Mouse (Mus musculus): ENCODE results near the gene Lurap1l. TPM values are rescaled to one million over a fixed set of nuclear protein-coding genes. Genes with fewer than 3 reads are reported as not detected.

Lurap1l gene
- polyA plus RNA-seq, 1 experiment, result not detected

DNA sequence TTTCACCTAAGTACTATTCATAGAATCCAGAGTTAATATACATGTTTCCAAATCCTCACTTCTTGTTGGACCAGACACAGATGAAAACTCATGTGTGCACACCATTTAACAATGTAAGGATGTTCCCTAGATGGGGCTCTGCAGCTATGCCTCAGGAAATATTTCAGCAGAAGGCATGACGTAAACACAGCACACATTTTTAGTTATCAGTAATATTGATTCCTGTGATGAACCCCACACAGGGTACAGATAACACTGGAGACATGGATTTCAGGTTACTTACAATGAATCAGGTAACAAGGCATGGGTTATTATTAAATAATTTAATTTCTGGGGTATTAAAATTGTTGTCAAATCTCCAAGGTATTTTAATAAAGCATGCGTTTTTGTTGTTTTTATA, 12.2 kb downstream of the Lurap1l start:
- no peak overlapping the region for H3K27ac ChIP-seq (ENCODE audit: insufficient read depth, low read depth, low read length)
- 95% methylated on average over 2 of the region's 2 CpGs for WGBS
- TF ChIP-seq POLR2A (IDR thresholded peaks at IDR 0.05; ENCODE audit: insufficient read depth, low read depth, low read length) (no peak), CTCF (IDR thresholded peaks at IDR 0.05; ENCODE audit: insufficient read depth, low read depth, low read length) (no peak)

DNA sequence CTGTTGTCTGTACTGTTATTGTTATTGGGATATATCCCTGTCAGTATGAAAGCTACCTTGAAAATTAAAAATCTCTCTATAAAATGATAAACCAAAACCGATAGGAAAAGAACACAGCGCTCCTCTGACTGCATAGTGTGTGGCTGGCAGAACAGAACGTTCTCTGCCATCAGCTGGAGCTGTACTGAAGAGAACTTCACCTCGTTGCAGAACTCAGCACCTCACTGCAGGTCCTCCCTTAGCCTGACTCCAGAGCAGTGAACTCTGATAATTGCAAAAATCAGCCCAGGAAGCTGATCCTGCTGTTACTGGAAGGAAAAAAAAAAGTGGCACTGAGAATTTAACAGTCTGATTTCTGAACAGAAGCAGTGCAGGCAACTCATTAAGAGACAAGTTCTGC, 14.4 kb downstream of the Lurap1l start:
- 68% methylated on average over 4 of the region's 4 CpGs for WGBS
- 0 out of 2 replicates have a peak, but pooled peaks cover 2% of the 10 kb centered on the region for H3K4me1 ChIP-seq (ENCODE audit: control insufficient read depth, insufficient read depth, low read length)
- H3K4me3 ChIP-seq (ENCODE audit: insufficient read depth, low read depth, low read length), result no peak overlapping the region
- H3K27ac ChIP-seq (ENCODE audit: insufficient read depth, low read depth, low read length), result no peak overlapping the region
- no peak for TF ChIP-seq CTCF (IDR thresholded peaks at IDR 0.05; ENCODE audit: insufficient read depth, low read depth, low read length)
- no peak for TF ChIP-seq POLR2A (IDR thresholded peaks at IDR 0.05; ENCODE audit: insufficient read depth, low read depth, low read length)

More for the DNA sequence above, 12.2 kb downstream of the Lurap1l start:
- Histone ChIP-seq H3K4me3 (ENCODE audit: insufficient read depth, low read depth, low read length) (no peak overlapping the region), H3K4me1 (ENCODE audit: control insufficient read depth, insufficient read depth, low read length) (0 out of 2 replicates have a peak, but pooled peaks cover 2% of the 10 kb centered on the region)

DNA sequence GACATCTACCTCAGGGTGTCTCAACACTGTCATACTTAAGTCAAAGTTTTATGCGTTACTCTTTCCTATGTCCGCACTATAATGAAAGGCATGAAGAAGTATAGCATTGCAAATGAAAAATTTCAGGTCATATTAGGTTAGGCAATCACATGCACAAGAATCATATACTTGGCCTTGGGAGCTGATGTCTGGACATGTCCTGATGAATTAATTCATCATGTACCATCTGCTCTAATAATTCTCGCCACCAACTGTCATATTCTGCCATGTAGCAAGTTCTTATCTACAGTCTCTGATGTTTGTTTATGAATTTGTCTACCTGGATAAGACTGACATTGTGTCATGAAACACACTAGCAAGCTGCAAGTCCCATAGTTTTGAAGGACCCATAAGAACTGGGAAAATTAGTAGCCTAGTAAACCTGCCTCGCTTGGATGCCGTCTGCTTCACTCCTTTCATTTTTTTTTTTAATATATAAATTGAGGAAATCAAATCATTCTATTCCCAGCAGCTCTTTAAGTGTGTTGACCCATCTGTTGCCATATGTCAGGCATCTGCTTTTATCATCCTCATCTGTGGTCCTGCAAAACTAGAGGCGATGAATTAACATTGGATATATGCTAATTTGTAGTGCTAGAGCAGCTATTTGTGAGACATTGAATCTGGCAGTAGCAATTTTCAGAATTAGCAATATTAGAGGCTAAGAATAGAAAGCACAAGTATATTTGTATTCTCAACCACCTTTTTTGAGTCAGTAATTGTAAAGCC, 15.5 kb downstream of the Lurap1l start:
- Histone ChIP-seq H3K4me1 (ENCODE audit: control insufficient read depth, insufficient read depth, low read length) (0 out of 2 replicates have a peak, but pooled peaks cover 2% of the 10 kb centered on the region), H3K4me3 (ENCODE audit: insufficient read depth, low read depth, low read length) (no peak overlapping the region), H3K27ac (ENCODE audit: insufficient read depth, low read depth, low read length) (no peak overlapping the region)
- WGBS, result 77% methylated on average over 6 of the region's 6 CpGs
- TF ChIP-seq CTCF (IDR thresholded peaks at IDR 0.05; ENCODE audit: insufficient read depth, low read depth, low read length), result no peak
- TF ChIP-seq POLR2A (IDR thresholded peaks at IDR 0.05; ENCODE audit: insufficient read depth, low read depth, low read length), result no peak

DNA sequence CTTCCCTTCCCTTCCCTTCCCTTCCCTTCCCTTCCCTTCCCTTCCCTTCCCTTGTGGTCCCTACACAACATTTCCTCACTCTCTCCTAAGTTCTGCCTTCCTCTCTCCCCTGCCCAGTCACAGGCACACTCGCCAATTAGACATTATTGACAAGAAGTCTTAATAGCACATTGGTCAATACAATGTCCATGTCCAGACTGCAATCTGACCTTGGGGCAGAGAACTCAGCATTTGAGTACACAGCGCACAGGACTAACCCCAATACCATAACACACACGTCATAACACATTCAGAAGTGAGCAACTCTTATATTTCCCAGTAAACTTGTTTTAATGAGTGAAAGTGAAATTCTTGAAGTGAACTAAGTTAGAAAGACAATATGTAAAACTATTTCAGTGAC, 24.3 kb downstream of the Lurap1l start:
- H3K27ac ChIP-seq (ENCODE audit: insufficient read depth, low read depth, low read length), result no peak overlapping the region
- H3K4me3 ChIP-seq (ENCODE audit: insufficient read depth, low read depth, low read length), result no peak overlapping the region
- H3K4me1 ChIP-seq (ENCODE audit: control insufficient read depth, insufficient read depth, low read length), result peaks cover 5% of the 10 kb centered on the region; the same call in 1 of the 2 replicates
- TF ChIP-seq POLR2A (IDR thresholded peaks at IDR 0.05; ENCODE audit: insufficient read depth, low read depth, low read length) (no peak), CTCF (IDR thresholded peaks at IDR 0.05; ENCODE audit: insufficient read depth, low read depth, low read length) (no peak)
- WGBS, result 96% methylated on average over 3 of the region's 3 CpGs

DNA sequence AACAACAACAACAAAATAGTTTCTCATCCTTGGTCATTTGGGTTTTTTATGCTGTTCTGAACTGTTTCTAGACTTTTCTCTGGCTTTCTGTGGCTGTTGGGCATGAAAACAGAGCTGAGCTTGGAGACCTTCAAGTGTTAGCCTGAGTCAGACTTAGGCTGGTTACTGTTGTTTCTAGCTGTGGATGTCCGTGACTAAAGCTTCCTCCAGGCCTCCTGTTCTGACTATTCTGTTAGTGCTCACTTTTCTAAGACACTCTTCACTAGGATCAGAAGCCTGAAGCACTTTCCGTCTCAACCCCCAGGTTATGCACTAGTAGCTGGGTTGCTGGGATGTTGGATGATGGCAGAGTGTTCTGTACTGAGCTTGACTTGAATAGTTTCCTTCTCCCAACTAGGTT, 28.7 kb downstream of the Lurap1l start:
- TF ChIP-seq CTCF (IDR thresholded peaks at IDR 0.05; ENCODE audit: insufficient read depth, low read depth, low read length) (no peak), POLR2A (IDR thresholded peaks at IDR 0.05; ENCODE audit: insufficient read depth, low read depth, low read length) (no peak)
- Histone ChIP-seq H3K4me1 (ENCODE audit: control insufficient read depth, insufficient read depth, low read length) (no peaks in the 10 kb centered on the region), H3K27ac (ENCODE audit: insufficient read depth, low read depth, low read length) (no peak overlapping the region), H3K4me3 (ENCODE audit: insufficient read depth, low read depth, low read length) (no peak overlapping the region)
- 82% methylated on average over 2 of the region's 2 CpGs for WGBS

DNA sequence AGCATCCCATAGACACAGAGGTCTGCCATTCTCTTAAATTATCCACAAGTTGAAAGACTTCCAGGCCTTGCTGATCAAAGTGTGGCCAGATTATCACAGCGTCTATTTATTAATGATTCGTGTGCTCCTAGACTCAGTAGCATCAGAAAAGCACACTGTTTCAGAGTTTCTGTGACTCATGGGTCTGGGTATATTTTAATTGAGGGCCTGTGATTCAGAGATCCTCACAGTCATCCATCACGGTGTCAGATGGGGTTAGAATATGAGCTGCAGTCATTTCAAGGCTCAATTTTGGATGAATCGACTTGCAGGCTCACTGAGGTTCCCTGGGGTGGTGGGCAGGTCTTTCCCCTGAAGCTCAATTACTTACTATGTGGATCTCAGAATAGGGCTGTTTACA, 30.5 kb downstream of the Lurap1l start:
- Histone ChIP-seq H3K27ac (ENCODE audit: insufficient read depth, low read depth, low read length) (no peak overlapping the region), H3K4me1 (ENCODE audit: control insufficient read depth, insufficient read depth, low read length) (no peaks in the 10 kb centered on the region), H3K4me3 (ENCODE audit: insufficient read depth, low read depth, low read length) (no peak overlapping the region)
- 49% methylated on average over 4 of the region's 4 CpGs for WGBS
- TF ChIP-seq CTCF (IDR thresholded peaks at IDR 0.05; ENCODE audit: insufficient read depth, low read depth, low read length) (no peak), POLR2A (IDR thresholded peaks at IDR 0.05; ENCODE audit: insufficient read depth, low read depth, low read length) (no peak)

DNA sequence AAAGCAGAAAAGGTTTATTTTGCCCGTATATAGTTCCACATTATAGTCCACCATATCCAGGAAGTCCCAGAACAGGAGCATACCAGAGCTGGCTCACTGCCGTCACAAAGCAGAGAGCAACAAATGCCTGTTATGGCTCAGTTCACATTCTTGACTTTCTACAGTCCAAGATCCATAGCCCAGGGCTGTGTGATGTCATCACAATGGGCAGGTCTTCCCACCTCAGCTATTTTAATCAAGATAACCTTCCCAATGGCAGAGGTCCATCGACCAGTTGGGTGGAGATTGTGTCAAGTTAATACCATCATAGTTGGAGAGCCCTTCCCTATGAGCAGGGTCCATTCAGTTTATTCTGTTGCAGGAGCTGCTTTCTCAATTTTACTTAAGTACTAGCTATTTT, 31.5 kb downstream of the Lurap1l start:
- TF ChIP-seq CTCF (IDR thresholded peaks at IDR 0.05; ENCODE audit: insufficient read depth, low read depth, low read length) (no peak), POLR2A (IDR thresholded peaks at IDR 0.05; ENCODE audit: insufficient read depth, low read depth, low read length) (no peak)
- Histone ChIP-seq H3K4me1 (ENCODE audit: control insufficient read depth, insufficient read depth, low read length) (no peaks in the 10 kb centered on the region), H3K4me3 (ENCODE audit: insufficient read depth, low read depth, low read length) (no peak overlapping the region), H3K27ac (ENCODE audit: insufficient read depth, low read depth, low read length) (no peak overlapping the region)
- WGBS, result 87% methylated on average over 3 of the region's 3 CpGs

DNA sequence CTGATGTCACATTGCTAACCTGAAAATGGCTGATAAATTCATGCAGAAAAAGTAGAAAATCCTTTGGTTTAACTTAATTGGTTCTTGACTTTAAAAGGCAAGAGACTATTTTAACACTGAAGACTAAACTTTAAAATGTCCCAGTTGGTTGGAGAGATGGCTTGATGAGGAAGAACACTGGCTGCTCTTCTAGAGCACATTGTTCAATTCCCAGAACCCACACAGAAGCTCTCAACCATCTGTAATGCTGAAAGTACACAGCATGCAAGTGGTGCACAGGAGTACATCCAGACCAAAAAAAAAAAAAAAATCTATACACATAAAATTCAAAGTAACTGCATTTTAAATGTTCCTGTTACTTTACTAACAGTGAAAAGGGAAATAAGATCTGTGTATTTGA, 34.2 kb downstream of the Lurap1l start:
- TF ChIP-seq POLR2A (IDR thresholded peaks at IDR 0.05; ENCODE audit: insufficient read depth, low read depth, low read length) (no peak), CTCF (IDR thresholded peaks at IDR 0.05; ENCODE audit: insufficient read depth, low read depth, low read length) (no peak)
- no peaks in the 10 kb centered on the region for H3K4me1 ChIP-seq (ENCODE audit: control insufficient read depth, insufficient read depth, low read length)
- H3K4me3 ChIP-seq (ENCODE audit: insufficient read depth, low read depth, low read length), result no peak overlapping the region
- no peak overlapping the region for H3K27ac ChIP-seq (ENCODE audit: insufficient read depth, low read depth, low read length)

DNA sequence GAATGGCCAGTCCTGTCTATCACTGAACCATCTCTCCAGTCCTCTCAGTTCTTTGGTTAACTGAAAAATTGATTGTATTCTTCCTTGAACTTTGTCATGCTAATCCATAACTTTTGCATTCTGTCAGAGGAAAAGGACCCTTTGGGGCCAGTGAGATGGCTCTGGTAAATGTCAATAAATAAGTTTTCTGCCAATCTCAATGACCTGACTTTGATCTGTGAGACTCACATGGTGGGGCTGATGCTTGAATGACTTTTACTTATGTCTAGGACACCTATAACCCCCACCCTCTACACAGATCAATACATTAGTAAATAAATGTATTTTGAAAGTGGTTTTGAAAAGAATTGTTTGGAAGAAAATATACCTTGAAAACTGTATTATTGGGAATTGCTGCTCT, 38.7 kb downstream of the Lurap1l start:
- H3K27ac ChIP-seq (ENCODE audit: insufficient read depth, low read depth, low read length), result no peak overlapping the region
- H3K4me1 ChIP-seq (ENCODE audit: control insufficient read depth, insufficient read depth, low read length), result no peaks in the 10 kb centered on the region
- no peak overlapping the region for H3K4me3 ChIP-seq (ENCODE audit: insufficient read depth, low read depth, low read length)
- TF ChIP-seq CTCF (IDR thresholded peaks at IDR 0.05; ENCODE audit: insufficient read depth, low read depth, low read length) (no peak), POLR2A (IDR thresholded peaks at IDR 0.05; ENCODE audit: insufficient read depth, low read depth, low read length) (no peak)

All from olfactory bulb, adult 2 months (tissue).